Mouse (Mus musculus) retina, adult 2 months (tissue): ENCODE measurements at regions not wholly inside any gene's neighbourhood (a gene's known extent, or its start where the extent isn't known, plus 50 kb on each side); places are given as distances from the start of the nearest gene placed in this dataset.

ENCODE experiments used
- DNase-seq: peaks from one replicate; pipeline ENCODE4 v3.0.0-alpha.2; 2012; ENCODE audit warnings: low read depth, low spot score

DNA sequence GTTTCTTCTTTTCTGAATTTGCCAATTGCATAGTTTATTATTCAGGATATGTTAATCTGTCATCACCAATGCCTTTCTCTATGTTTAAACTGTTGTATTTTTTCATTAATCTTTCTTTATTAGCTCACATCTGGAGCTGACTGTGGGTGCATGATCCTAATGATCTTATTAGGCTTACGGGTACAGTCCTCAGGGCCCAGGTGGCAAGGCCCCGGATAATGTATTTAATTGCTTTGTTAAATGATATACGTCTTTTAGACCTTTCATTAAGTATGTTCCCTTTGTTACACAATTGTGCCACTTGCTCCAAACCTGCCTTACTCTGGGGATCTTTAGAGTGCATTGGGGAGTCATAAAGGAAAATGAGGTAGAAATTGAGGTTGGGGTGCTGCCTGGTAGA lies 86.7 kb upstream of the A1bg start:
- no peak for DNase-seq

- DNase-seq: no peak
Measured at GRCm38 (mm10) chr15:61007461-61008059, 84.7 kb upstream of the A1bg start.

DNA sequence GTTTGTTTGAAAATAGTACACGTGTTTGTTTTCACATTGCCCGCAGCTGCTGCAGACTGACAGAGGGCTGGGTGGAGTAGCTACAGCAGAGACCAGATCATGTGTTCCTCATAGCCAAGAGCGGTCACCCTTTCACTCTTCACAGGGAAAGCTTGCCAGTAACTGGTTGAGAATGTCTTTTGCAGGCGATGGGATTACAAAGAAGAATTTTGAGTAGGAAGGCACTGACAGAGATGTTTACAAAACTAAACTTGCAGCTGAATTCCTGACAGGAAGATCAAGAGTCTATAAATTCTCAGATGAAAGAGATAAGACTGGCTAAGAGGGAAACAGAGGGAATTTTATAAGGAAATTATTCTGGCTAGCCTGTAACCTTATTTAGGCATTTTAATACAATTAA lies 83.8 kb upstream of the A1bg start:
- DNase-seq: no peak

DNA sequence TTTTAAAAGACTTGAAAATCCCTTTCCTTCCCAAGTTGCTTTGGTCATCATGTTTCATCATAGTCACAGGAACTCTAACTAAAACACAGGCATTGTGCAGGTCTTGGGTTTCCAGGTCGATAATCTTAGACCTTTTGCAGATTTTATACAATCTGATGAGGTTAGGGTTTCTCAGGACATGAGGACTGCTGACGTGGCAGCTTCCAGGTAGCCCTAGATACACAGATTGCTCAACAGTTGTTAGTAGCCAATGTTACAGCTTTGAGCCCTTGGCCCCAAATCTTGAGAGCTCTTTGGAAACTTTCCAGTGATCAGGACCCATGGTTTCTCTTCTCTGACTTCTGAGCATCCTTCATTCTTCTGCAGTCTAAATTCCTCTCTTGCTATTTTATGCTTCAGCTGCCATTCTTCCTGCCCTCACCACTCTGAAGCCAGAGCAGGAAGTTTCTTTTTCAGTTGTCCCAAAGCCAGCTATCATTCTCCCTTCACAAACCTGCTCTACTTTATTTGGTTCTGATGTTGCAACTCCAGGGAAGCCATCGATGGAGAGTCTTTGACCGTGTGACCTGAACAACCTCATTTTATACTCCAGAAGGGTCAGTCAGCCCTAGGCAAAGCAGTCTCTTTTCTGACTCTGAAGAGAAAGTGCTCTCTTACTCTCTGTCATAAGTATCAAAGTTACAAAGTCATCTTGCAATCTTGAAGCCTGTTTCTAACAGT lies 71.3 kb upstream of the A1bg start:
- no peak for DNase-seq

GRCm38 (mm10) chr15:60993394-60993793 lies 70.6 kb upstream of the A1bg start:
- no peak for DNase-seq

DNA sequence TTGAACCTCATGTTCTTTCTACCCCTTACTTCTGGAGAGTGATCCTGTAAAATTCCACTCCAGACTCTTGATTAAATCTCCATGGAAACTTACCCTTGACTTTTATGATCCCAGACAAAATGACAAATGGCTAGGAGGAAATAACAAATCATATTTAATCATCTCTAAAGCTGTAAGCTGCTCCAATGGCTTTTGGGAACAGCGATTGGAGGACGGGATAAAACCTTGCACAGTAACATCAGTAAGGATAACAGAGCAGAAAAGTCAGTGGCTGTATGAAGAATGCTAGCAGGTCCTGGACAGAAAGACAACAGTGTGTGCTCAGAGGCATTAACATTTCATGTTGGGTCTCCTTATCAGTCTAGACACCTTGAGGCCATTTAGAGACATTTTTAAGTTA lies 59.8 kb upstream of the A1bg start:
- no peak for DNase-seq
